Mouse (Mus musculus): ENCODE measurements at regions not wholly inside any gene's neighbourhood (a gene's known extent, or its start where the extent isn't known, plus 50 kb on each side); places are given as distances from the start of the nearest gene placed in this dataset.

- H3K4me3 ChIP-seq = no peak overlapping the region
- peaks cover 7% of the 10 kb centered on the region for H3K4me1 ChIP-seq (replicated peaks)
- H3K4me2 ChIP-seq = no peak overlapping the region
- no peaks in the 10 kb centered on the region for H3K27me3 ChIP-seq
- no peak for ATAC-seq (replicated peaks; ENCODE audit: insufficient number of reproducible peaks, insufficient read depth, low FRiP score, low read depth)
- no peak overlapping the region for H3K9ac ChIP-seq
- H3K36me3 ChIP-seq = no peaks in the 10 kb centered on the region
- H3K27ac ChIP-seq = no peak overlapping the region
- no peaks in the 10 kb centered on the region for H3K9me3 ChIP-seq (replicated peaks)
- 53% methylated on average over 4 of the region's 4 CpGs for WGBS
Observed at GRCm38 (mm10) chr15:36427334-36427733, 580.2 kb downstream of the Zfp706 start.

GRCm38 (mm10) chr15:36425902-36426301 is 581.7 kb downstream of the Zfp706 start:
- H3K27ac ChIP-seq = no peak overlapping the region
- no peak for ATAC-seq (replicated peaks; ENCODE audit: insufficient number of reproducible peaks, insufficient read depth, low FRiP score, low read depth)
- H3K4me3 ChIP-seq = no peak overlapping the region
- H3K27me3 ChIP-seq = no peaks in the 10 kb centered on the region
- H3K9me3 ChIP-seq (replicated peaks) = no peaks in the 10 kb centered on the region
- no peak overlapping the region for H3K9ac ChIP-seq
- H3K4me1 ChIP-seq (replicated peaks) = peaks cover 7% of the 10 kb centered on the region
- no peaks in the 10 kb centered on the region for H3K36me3 ChIP-seq
- H3K4me2 ChIP-seq = no peak overlapping the region
- WGBS = 54% methylated on average over 8 of the region's 8 CpGs

- 64% methylated on average over 8 of the region's 8 CpGs for WGBS
- Histone ChIP-seq H3K9ac (no peak overlapping the region), H3K9me3 (replicated peaks) (no peaks in the 10 kb centered on the region)
Observed at GRCm38 (mm10) chr15:36424047-36424446, 583.5 kb downstream of the Zfp706 start.

GRCm38 (mm10) chr15:36422781-36423180 is 584.8 kb downstream of the Zfp706 start:
- Histone ChIP-seq H3K4me3 (no peak overlapping the region), H3K27ac (no peak overlapping the region), H3K36me3 (no peaks in the 10 kb centered on the region), H3K4me1 (replicated peaks) (peaks cover 16% of the 10 kb centered on the region), H3K9me3 (replicated peaks) (no peaks in the 10 kb centered on the region), H3K27me3 (no peaks in the 10 kb centered on the region), H3K9ac (no peak overlapping the region), H3K4me2 (no peak overlapping the region)
- 52% methylated on average over 3 of the region's 3 CpGs for WGBS
- no peak for ATAC-seq (replicated peaks; ENCODE audit: insufficient number of reproducible peaks, insufficient read depth, low FRiP score, low read depth)

More at GRCm38 (mm10) chr15:36424047-36424446, 583.5 kb downstream of the Zfp706 start:
- H3K27ac ChIP-seq = no peak overlapping the region
- H3K4me3 ChIP-seq = no peak overlapping the region
- H3K4me1 ChIP-seq (replicated peaks) = peaks cover 18% of the 10 kb centered on the region
- no peak for ATAC-seq (replicated peaks; ENCODE audit: insufficient number of reproducible peaks, insufficient read depth, low FRiP score, low read depth)
- H3K36me3 ChIP-seq = no peaks in the 10 kb centered on the region
- no peaks in the 10 kb centered on the region for H3K27me3 ChIP-seq
- no peak overlapping the region for H3K4me2 ChIP-seq

- no peak for ATAC-seq (replicated peaks; ENCODE audit: insufficient number of reproducible peaks, insufficient read depth, low FRiP score, low read depth)
- no peak overlapping the region for H3K9ac ChIP-seq
- no peak overlapping the region for H3K4me2 ChIP-seq
- no peak overlapping the region for H3K27ac ChIP-seq
- H3K36me3 ChIP-seq = no peaks in the 10 kb centered on the region
- no peaks in the 10 kb centered on the region for H3K27me3 ChIP-seq
- H3K9me3 ChIP-seq (replicated peaks) = no peaks in the 10 kb centered on the region
- no peak overlapping the region for H3K4me3 ChIP-seq
- WGBS = 40% methylated on average over 7 of the region's 7 CpGs
- H3K4me1 ChIP-seq (replicated peaks) = peaks cover 14% of the 10 kb centered on the region
Observed at GRCm38 (mm10) chr15:36419943-36420480, 587.6 kb downstream of the Zfp706 start.

GRCm38 (mm10) chr15:36417426-36417825 is 590.1 kb downstream of the Zfp706 start:
- Histone ChIP-seq H3K4me3 (no peak overlapping the region), H3K27me3 (no peaks in the 10 kb centered on the region), H3K4me2 (no peak overlapping the region), H3K27ac (no peak overlapping the region), H3K9me3 (replicated peaks) (no peaks in the 10 kb centered on the region), H3K36me3 (no peaks in the 10 kb centered on the region), H3K9ac (no peak overlapping the region), H3K4me1 (replicated peaks) (peaks cover 10% of the 10 kb centered on the region)
- no peak for ATAC-seq (replicated peaks; ENCODE audit: insufficient number of reproducible peaks, insufficient read depth, low FRiP score, low read depth)
- WGBS = 59% methylated on average over 3 of the region's 3 CpGs

- H3K4me1 ChIP-seq (replicated peaks) = peaks cover 10% of the 10 kb centered on the region
- H3K27ac ChIP-seq = no peak overlapping the region
- H3K4me3 ChIP-seq = no peak overlapping the region
- WGBS = 75% methylated on average over 5 of the region's 5 CpGs
- ATAC-seq (replicated peaks; ENCODE audit: insufficient number of reproducible peaks, insufficient read depth, low FRiP score, low read depth) = no peak
- no peaks in the 10 kb centered on the region for H3K9me3 ChIP-seq (replicated peaks)
- no peaks in the 10 kb centered on the region for H3K27me3 ChIP-seq
- H3K36me3 ChIP-seq = no peaks in the 10 kb centered on the region
- no peak overlapping the region for H3K9ac ChIP-seq
- no peak overlapping the region for H3K4me2 ChIP-seq
Observed at GRCm38 (mm10) chr15:36415552-36416249, 591.9 kb downstream of the Zfp706 start.

GRCm38 (mm10) chr15:36412016-36412415 is 595.6 kb downstream of the Zfp706 start:
- no peak overlapping the region for H3K27ac ChIP-seq
- no peaks in the 10 kb centered on the region for H3K27me3 ChIP-seq
- no peaks in the 10 kb centered on the region for H3K9me3 ChIP-seq (replicated peaks)
- H3K4me3 ChIP-seq = no peak overlapping the region
- no peak for ATAC-seq (replicated peaks; ENCODE audit: insufficient number of reproducible peaks, insufficient read depth, low FRiP score, low read depth)
- no peaks in the 10 kb centered on the region for H3K36me3 ChIP-seq
- no peak overlapping the region for H3K4me2 ChIP-seq
- WGBS = 85% methylated on average over 3 of the region's 3 CpGs
- H3K9ac ChIP-seq = no peak overlapping the region
- H3K4me1 ChIP-seq (replicated peaks) = no peaks in the 10 kb centered on the region

GRCm38 (mm10) chr15:36405446-36405845 is 602.1 kb downstream of the Zfp706 start:
- H3K4me3 ChIP-seq = no peak overlapping the region
- no peak overlapping the region for H3K27ac ChIP-seq
- H3K4me1 ChIP-seq (replicated peaks) = peaks cover 6% of the 10 kb centered on the region; the same call in 1 of the 2 replicates
- H3K4me2 ChIP-seq = no peak overlapping the region
- H3K9me3 ChIP-seq (replicated peaks) = no peaks in the 10 kb centered on the region
- no peak overlapping the region for H3K9ac ChIP-seq
- H3K36me3 ChIP-seq = no peaks in the 10 kb centered on the region
- H3K27me3 ChIP-seq = no peaks in the 10 kb centered on the region
- ATAC-seq (replicated peaks; ENCODE audit: insufficient number of reproducible peaks, insufficient read depth, low FRiP score, low read depth) = no peak
- WGBS = 83% methylated on average over 3 of the region's 3 CpGs

GRCm38 (mm10) chr15:36403336-36404119 is 604.0 kb downstream of the Zfp706 start:
- Histone ChIP-seq H3K27ac (peak overlapping the region; percentile 48; the same call in 1 of the 2 replicates), H3K9ac (no peak overlapping the region), H3K9me3 (replicated peaks) (no peaks in the 10 kb centered on the region), H3K4me1 (replicated peaks) (peaks cover 20% of the 10 kb centered on the region), H3K4me3 (no peak overlapping the region), H3K27me3 (no peaks in the 10 kb centered on the region), H3K36me3 (no peaks in the 10 kb centered on the region), H3K4me2 (no peak overlapping the region)
- ATAC-seq (replicated peaks; ENCODE audit: insufficient number of reproducible peaks, insufficient read depth, low FRiP score, low read depth) = no peak
- 61% methylated on average over 6 of the region's 6 CpGs for WGBS

- no peak for ATAC-seq (replicated peaks; ENCODE audit: insufficient number of reproducible peaks, insufficient read depth, low FRiP score, low read depth)
- H3K4me1 ChIP-seq (replicated peaks) = peaks cover 24% of the 10 kb centered on the region
- no peaks in the 10 kb centered on the region for H3K27me3 ChIP-seq
- H3K27ac ChIP-seq = no peak overlapping the region
- no peak overlapping the region for H3K4me2 ChIP-seq
- no peak overlapping the region for H3K9ac ChIP-seq
- 80% methylated on average over 1 of the region's 1 CpGs for WGBS
- no peaks in the 10 kb centered on the region for H3K36me3 ChIP-seq
- H3K4me3 ChIP-seq = no peak overlapping the region
- no peaks in the 10 kb centered on the region for H3K9me3 ChIP-seq (replicated peaks)
Observed at GRCm38 (mm10) chr15:36402051-36402450, 605.5 kb downstream of the Zfp706 start.

Measured in heart, embryonic 15.5 days (tissue).